ENCODE assay signal across 8 mouse cellular contexts in the genomic region with DNA sequence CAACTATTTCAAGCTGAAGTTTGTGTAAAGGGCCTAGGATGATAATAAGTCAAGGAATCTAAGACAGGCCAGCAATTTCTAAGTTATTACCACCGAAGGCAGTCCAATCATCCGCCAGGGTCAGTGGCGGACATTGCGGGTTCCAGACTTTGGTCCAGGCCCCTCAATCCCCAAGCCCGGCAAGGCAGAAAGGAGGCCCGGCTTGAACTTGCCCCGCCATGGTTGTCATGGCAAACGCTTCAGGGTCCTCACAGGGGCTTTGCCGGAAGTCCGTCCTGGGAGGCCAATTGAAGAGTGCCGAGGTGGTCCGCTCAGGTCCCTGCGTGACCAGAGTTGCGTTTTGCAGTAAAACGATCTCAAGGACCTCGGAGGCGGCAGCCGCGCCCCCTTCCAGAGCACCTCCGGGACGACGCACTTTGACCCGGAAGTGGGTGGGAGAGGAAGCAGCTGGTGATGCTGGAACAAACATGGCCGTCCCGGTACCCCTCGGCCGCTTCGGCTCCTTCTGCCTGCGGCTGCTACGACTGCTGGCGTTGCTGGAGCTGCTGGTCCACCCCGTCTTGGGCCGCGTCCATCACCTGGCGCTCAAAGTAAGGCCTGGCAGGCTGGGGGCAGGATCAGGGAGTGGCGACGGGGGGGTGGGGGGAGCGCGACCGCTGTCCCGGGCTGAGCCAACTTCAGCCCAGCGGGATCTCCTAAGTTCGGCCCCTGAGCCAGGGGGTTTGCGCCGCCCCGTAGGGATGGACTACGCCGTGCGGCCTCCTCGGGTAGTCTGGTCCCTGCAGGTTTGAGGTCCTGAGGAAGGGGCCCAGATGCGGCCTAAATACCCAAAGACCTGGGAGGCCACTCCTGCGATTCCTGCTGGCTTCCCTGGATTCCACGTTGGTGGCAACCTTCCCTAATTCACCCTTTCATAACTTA. TPM values are rescaled to one million over a fixed set of nuclear protein-coding genes. Genes with fewer than 3 reads are reported as not detected.
DNase-seq lines count a peak whose midpoint lies in the region; ATAC-seq and TF ChIP-seq lines count a peak whose summit lies in the region.

Gene Gpr107, plus strand, starts transcription at position 425 of the 921 bp plus-strand sequence.

- peak; percentile 95 for ATAC-seq in hindbrain, embryonic 15.5 days (ENCODE audit: low FRiP score, low read depth)
- peak; percentile 98 for ATAC-seq in megakaryocyte, adult 5-6 weeks (ENCODE audit: poor library complexity, severe bottlenecking)

- peaks cover 30% of the 10 kb centered on the region for H3K4me1 ChIP-seq in hindbrain, embryonic 15.5 days (replicated peaks)

- H3K4me3 ChIP-seq in hindbrain, embryonic 15.5 days: peak within 1 kb of the TSS; percentile 90
- peak within 1 kb of the TSS; percentile 78 for H3K4me3 ChIP-seq in left cerebral cortex, adult 2 months

- no peaks in the 10 kb centered on the region for H3K9me3 ChIP-seq in hindbrain, embryonic 15.5 days

- H3K36me3 ChIP-seq in hindbrain, embryonic 15.5 days: peaks cover 16% of the 10 kb centered on the region

- no peak for TF ChIP-seq CTCF in left cerebral cortex, adult 2 months (IDR thresholded peaks at IDR 0.05)

- DNase-seq in T-cell, adult 2 months (ENCODE audit: low spot score): peak; percentile 85
- peak; percentile 79 to 85 for DNase-seq in cerebellum, postnatal 25 days
- DNase-seq in frontal cortex, postnatal 36 days (ENCODE audit: low spot score in 2 of 2): peak; percentile 76 to 81
- peak; percentile 78 to 80 for DNase-seq in left cerebral cortex, adult 2 months (ENCODE audit: extremely low spot score in 1 of 2, low spot score in 2 of 2)
- DNase-seq in right cerebral cortex, adult 2 months (ENCODE audit: low spot score in 2 of 2): peak; percentile 82 to 85
- peak; percentile 83 for DNase-seq in urinary bladder, postnatal 14 days (ENCODE audit: low spot score)

- H3K4me2 ChIP-seq in hindbrain, embryonic 15.5 days: peak within 1 kb of the TSS; percentile 81

- intact Hi-C loops in left cerebral cortex, adult 2 months (cut with DNase I): loop anchor here (2.0 to 5.0 kb wide), 2 partner anchors 127 to 170 kb away; partner anchors contain the start of genes BC005624 and Usp20

- H3K27me3 ChIP-seq in hindbrain, embryonic 15.5 days: no peaks in the 10 kb centered on the region

- H3K9ac ChIP-seq in hindbrain, embryonic 15.5 days: peak within 1 kb of the TSS; percentile 81

- WGBS in hindbrain, embryonic 15.5 days: 1% methylated on average over 53 of the region's 53 CpGs

- peak within 1 kb of the TSS; percentile 80 for H3K27ac ChIP-seq in hindbrain, embryonic 15.5 days (replicated peaks)
- H3K27ac ChIP-seq in left cerebral cortex, adult 2 months: peak within 1 kb of the TSS; percentile 85

RNA-seq across cellular contexts. Expression of gene Gpr107, which starts in this region (rescaled TPM):
- 38.0 and 39.0 TPM in 2 replicates for polyA plus RNA-seq in hindbrain, embryonic 15.5 days (2015; fragmentation: Nextera tagmentation; extraction: Ambion mirVana)
- total RNA-seq in left cerebral cortex, adult 2 months (2021): 10 to 100 TPM; 45.2 to 51.5 TPM
- 22.1 and 22.2 TPM in 2 replicates for total RNA-seq in megakaryocyte, adult 5-6 weeks (2015)
- 29.2 and 32.1 TPM in 2 replicates for total RNA-seq in megakaryocyte, adult 5-6 weeks (2017)

Comparison
In these comparisons a context has a peak if more than half of its experiments do, and no peak if none do; other contexts are left out.
1. Peak in every context shown above with its lines: DNase-seq, ATAC-seq, H3K4me3 ChIP-seq and H3K27ac ChIP-seq.